Mouse (Mus musculus): Measurements from ENCODE around the gene Sorcs2. TPM values are rescaled to one million over a fixed set of nuclear protein-coding genes. Genes with fewer than 3 reads are reported as not detected.

Sorcs2 gene
- 2.1 TPM for polyA plus RNA-seq (2015; fragmentation: Illumina TruSeq; extraction: RNeasy Lipid Tissue Mini Kit (QIAGEN cat#74804); ENCODE audit: insufficient read depth, low replicate concordance)

GRCm38 (mm10) chr5:36397837-36398282 lies at the start of gene Sorcs2:
Sorcs2 (minus strand) TSS chr5:36398139.

GRCm38 (mm10) chr5:36203916-36204315 lies 194.0 kb downstream of the Sorcs2 start, which contains the start of gene Psapl1:
Psapl1 (plus strand) TSS chr5:36204021.

Other genes with a start within 250 kb of the Sorcs2 start
- not detected for gene Psapl1, start 194.1 kb downstream of the Sorcs2 start, polyA plus RNA-seq (2015; fragmentation: Illumina TruSeq; extraction: RNeasy Lipid Tissue Mini Kit (QIAGEN cat#74804); ENCODE audit: insufficient read depth, low replicate concordance)
- 16.8 TPM for gene Grpel1, start 66.9 kb upstream of the Sorcs2 start, polyA plus RNA-seq (2015; fragmentation: Illumina TruSeq; extraction: RNeasy Lipid Tissue Mini Kit (QIAGEN cat#74804); ENCODE audit: insufficient read depth, low replicate concordance)
- 21.5 TPM for gene Tada2b, start 86.1 kb upstream of the Sorcs2 start, polyA plus RNA-seq (2015; fragmentation: Illumina TruSeq; extraction: RNeasy Lipid Tissue Mini Kit (QIAGEN cat#74804); ENCODE audit: insufficient read depth, low replicate concordance)
- gene Ccdc96, start 86.4 kb upstream of the Sorcs2 start, polyA plus RNA-seq (2015; fragmentation: Illumina TruSeq; extraction: RNeasy Lipid Tissue Mini Kit (QIAGEN cat#74804); ENCODE audit: insufficient read depth, low replicate concordance), result 0.12 TPM
- gene Tbc1d14, start 195.1 kb upstream of the Sorcs2 start, polyA plus RNA-seq (2015; fragmentation: Illumina TruSeq; extraction: RNeasy Lipid Tissue Mini Kit (QIAGEN cat#74804); ENCODE audit: insufficient read depth, low replicate concordance), result 73.0 TPM